Mouse (Mus musculus) A20 (cell line): Measurements from ENCODE around the gene Txlna.
A peak's percentile ranks its signal among the peaks of the same experiment; 100 is the strongest.

Source experiments
- DNase-seq: peaks from one replicate; pipeline ENCODE4 v3.0.0-alpha.2; 2011; ENCODE audit warnings: low read depth, low spot score

Txlna gene

GRCm38 (mm10) chr4:129625029-129625370 is 15.9 kb downstream of the Txlna start:
- DNase-seq, result peak; percentile 20

GRCm38 (mm10) chr4:129624281-129625028 is 16.4 kb downstream of the Txlna start:
- peak; percentile 79 for DNase-seq

- DNase-seq, result no peak
Measured at GRCm38 (mm10) chr4:129623681-129624091, 17.2 kb downstream of the Txlna start, which contains the start of gene Ccdc28b. Ccdc28b (minus strand) TSS chr4:129623947.

- DNase-seq, result no peak
Measured at GRCm38 (mm10) chr4:129622803-129623535, 17.9 kb downstream of the Txlna start.

GRCm38 (mm10) chr4:129622120-129622802 is 18.6 kb downstream of the Txlna start:
- no peak for DNase-seq

- no peak for DNase-seq
Measured at GRCm38 (mm10) chr4:129621283-129621841, 19.5 kb downstream of the Txlna start.

GRCm38 (mm10) chr4:129620419-129621282 is 20.2 kb downstream of the Txlna start:
- no peak for DNase-seq

GRCm38 (mm10) chr4:129618786-129619691 is 21.8 kb downstream of the Txlna start, which contains the start of gene Iqcc:
Iqcc (minus strand) TSS chr4:129619099.
- peak; percentile 95 for DNase-seq

- no peak for DNase-seq
Measured at GRCm38 (mm10) chr4:129618031-129618430, 22.8 kb downstream of the Txlna start.

GRCm38 (mm10) chr4:129617121-129617641 is 23.7 kb downstream of the Txlna start:
- DNase-seq, result no peak

- no peak for DNase-seq
Measured at GRCm38 (mm10) chr4:129616631-129617030, 24.2 kb downstream of the Txlna start.

GRCm38 (mm10) chr4:129615801-129616290 is 25.0 kb downstream of the Txlna start:
- DNase-seq, result no peak

GRCm38 (mm10) chr4:129614093-129614492 is 26.8 kb downstream of the Txlna start, which contains the start of gene Dcdc2b:
Dcdc2b (minus strand) TSS chr4:129614257.
- DNase-seq, result no peak

- DNase-seq, result no peak
Measured at GRCm38 (mm10) chr4:129610472-129610871, 30.4 kb downstream of the Txlna start.

- no peak for DNase-seq
Measured at GRCm38 (mm10) chr4:129610026-129610425, 30.8 kb downstream of the Txlna start.

GRCm38 (mm10) chr4:129609139-129609631 is 31.7 kb downstream of the Txlna start:
- no peak for DNase-seq

GRCm38 (mm10) chr4:129608426-129609025 is 32.3 kb downstream of the Txlna start:
- peak; percentile 88 for DNase-seq

- DNase-seq, result peak; percentile 89
Measured at GRCm38 (mm10) chr4:129600233-129601158, 40.4 kb downstream of the Txlna start, which contains the start of the genes Eif3i and Tmem234. Eif3i (minus strand) TSS chr4:129600648. Tmem234 (plus strand) TSS chr4:129600668.
